Mouse (Mus musculus) forebrain, embryonic 15.5 days (tissue): ENCODE results near the gene Scarf1. TPM values are rescaled to one million over a fixed set of nuclear protein-coding genes. Genes with fewer than 3 reads are reported as not detected.

ENCODE experiments used
- ATAC-seq: fragments of 200-750 bp; cut with Nextera tagmentation; replicated peaks from 2 replicates; pipeline ENCODE4 v1.8.0; 2017; ENCODE audit warnings: mild to moderate bottlenecking, moderate TSS enrichment, moderate library complexity
- H3K27ac ChIP-seq: fragments of 300-500 bp; sonication (generic); replicated peaks from 2 replicates; pipeline ENCODE4 v1.5.1; 2015; ENCODE audit warnings: mild to moderate bottlenecking, inconsistent platforms
- H3K27me3 ChIP-seq: fragments of 300-500 bp; sonication (generic); 2 replicates; pipeline ENCODE4 v1.6.1; 2015; ENCODE audit warnings: inconsistent platforms
- H3K36me3 ChIP-seq: fragments of 300-500 bp; sonication (generic); 2 replicates; pipeline ENCODE4 v1.6.1; 2015; ENCODE audit warnings: mild to moderate bottlenecking, inconsistent platforms
- H3K4me1 ChIP-seq: fragments of 300-500 bp; sonication (generic); 2 replicates; pipeline ENCODE4 v1.6.1; 2015; ENCODE audit warnings: inconsistent platforms
- H3K4me2 ChIP-seq: fragments of 300-500 bp; sonication (generic); replicated peaks from 2 replicates; pipeline ENCODE4 v1.6.1; 2015; ENCODE audit warnings: mild to moderate bottlenecking, inconsistent platforms
- H3K4me3 ChIP-seq: fragments of 300-500 bp; sonication (generic); 2 replicates; pipeline ENCODE4 v1.5.1; 2015; ENCODE audit warnings: mild to moderate bottlenecking, inconsistent platforms
- H3K9ac ChIP-seq: fragments of 300-500 bp; sonication (generic); replicated peaks from 2 replicates; pipeline ENCODE4 v1.6.1; 2015; ENCODE audit warnings: mild to moderate bottlenecking, inconsistent platforms
- H3K9me3 ChIP-seq: fragments of 300-500 bp; sonication (generic); 2 replicates; pipeline ENCODE4 v1.6.1; 2016; ENCODE audit warnings: inconsistent platforms
- WGBS: fragments of 180-500 bp; shearing (Covaris S2); methylation state at CpG from one replicate; pipeline ENCODE4 v1.1.7; 2015; ENCODE audit warnings: mixed read lengths; 5-methylcytosine and 5-hydroxymethylcytosine counted together
- polyA plus RNA-seq: library from polyadenylated mRNA; unstranded; fragments of >200 nt; fragmentation: Nextera tagmentation; extraction: Ambion mirVana; gene quantifications from 2 replicates; pipeline ENCODE4 v1.2.1, GENCODE M21; 2015

Gene Scarf1
- polyA plus RNA-seq, 1 experiment from 2014 or later = 3.1 TPM

DNA sequence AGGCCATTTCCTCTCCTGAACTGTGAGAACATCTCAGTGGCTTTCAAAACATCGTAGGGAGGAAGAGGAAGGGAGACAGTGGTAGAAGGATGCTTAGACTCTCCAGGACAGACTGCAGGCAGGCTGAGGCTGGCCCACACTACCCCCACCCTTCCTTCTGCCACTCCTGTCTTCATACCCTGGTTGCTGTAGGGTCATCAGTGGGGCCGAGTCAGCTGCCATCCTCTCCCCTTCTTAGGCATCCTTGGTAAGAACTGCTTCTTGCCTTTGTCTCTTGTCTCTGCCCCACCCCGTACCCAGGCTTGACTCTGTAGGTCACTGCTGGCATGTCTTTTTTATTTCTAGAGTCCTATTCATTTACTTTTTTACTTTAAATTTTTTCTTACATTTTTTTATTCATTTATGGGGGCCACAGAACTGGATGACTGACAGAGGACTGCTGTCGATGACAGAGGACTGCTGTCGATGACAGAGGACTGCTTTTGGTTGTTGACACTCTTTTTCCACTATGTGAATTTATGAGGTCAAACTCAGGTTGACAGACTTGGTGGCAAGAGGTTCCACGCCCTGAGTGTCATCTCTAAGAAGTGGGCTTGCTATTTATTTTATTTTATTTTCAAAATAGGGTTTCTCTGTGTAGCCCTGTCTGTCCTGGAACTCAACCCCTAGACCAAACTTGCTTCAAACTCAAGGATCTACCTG is 20.1 kb downstream of the Scarf1 start:
- peak overlapping the region; percentile 37 for H3K27ac ChIP-seq
- no peak for ATAC-seq
- WGBS = 83% methylated on average over 6 of the region's 6 CpGs

DNA sequence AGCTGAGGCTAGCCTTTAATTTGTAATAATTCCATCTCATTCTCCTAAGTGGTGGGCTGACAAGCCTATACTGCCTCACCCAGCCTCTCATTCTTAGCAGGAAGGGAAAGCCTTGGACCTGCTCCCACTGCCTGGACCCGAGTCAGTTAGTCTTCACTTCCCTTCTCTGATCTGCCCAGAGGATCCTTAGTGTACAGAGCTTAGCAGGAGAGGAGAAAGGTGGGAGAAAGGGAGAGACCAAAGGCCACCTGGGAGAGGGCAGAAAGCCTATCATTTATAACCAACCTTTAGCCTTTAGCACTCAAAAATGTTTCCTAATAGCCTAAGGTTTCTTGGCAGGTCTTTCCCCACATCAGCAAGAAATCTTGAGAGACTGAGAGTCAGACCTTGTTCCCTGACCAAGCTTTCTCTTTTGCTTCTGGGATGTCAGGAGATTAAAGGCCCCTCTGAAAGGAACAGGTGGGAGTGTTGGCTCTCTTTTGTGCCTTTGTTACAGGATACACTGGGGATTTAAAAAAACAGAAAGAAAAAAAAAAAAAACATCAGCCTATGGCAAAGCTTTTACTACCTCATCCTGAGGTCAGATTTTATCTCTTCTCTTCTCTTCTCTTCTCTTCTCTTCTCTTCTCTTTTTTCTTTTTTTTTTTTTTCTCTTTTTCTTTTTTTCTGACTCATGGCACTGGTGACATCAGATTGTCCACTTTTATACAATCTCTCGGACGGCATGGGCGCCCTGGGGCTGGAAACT is 21.1 kb downstream of the Scarf1 start:
- no peaks in the 10 kb centered on the region for H3K27me3 ChIP-seq
- H3K27ac ChIP-seq = no peak overlapping the region
- H3K4me2 ChIP-seq = peak overlapping the region; percentile 97; the same call in 1 of the 2 replicates
- no peak for ATAC-seq
- no peaks in the 10 kb centered on the region for H3K9me3 ChIP-seq
- peak overlapping the region; percentile 2 for H3K9ac ChIP-seq
- H3K4me1 ChIP-seq = peaks cover 35% of the 10 kb centered on the region
- no peaks in the 10 kb centered on the region for H3K36me3 ChIP-seq
- WGBS = 45% methylated on average over 4 of the region's 4 CpGs
- H3K4me3 ChIP-seq = no peak overlapping the region

More for the DNA sequence above, 20.1 kb downstream of the Scarf1 start:
- Histone ChIP-seq H3K9me3 (no peaks in the 10 kb centered on the region), H3K4me2 (peak overlapping the region; percentile 97), H3K36me3 (no peaks in the 10 kb centered on the region), H3K4me3 (peak overlapping the region; percentile 92), H3K4me1 (peaks cover 30% of the 10 kb centered on the region), H3K9ac (peak overlapping the region; percentile 98), H3K27me3 (no peaks in the 10 kb centered on the region)

DNA sequence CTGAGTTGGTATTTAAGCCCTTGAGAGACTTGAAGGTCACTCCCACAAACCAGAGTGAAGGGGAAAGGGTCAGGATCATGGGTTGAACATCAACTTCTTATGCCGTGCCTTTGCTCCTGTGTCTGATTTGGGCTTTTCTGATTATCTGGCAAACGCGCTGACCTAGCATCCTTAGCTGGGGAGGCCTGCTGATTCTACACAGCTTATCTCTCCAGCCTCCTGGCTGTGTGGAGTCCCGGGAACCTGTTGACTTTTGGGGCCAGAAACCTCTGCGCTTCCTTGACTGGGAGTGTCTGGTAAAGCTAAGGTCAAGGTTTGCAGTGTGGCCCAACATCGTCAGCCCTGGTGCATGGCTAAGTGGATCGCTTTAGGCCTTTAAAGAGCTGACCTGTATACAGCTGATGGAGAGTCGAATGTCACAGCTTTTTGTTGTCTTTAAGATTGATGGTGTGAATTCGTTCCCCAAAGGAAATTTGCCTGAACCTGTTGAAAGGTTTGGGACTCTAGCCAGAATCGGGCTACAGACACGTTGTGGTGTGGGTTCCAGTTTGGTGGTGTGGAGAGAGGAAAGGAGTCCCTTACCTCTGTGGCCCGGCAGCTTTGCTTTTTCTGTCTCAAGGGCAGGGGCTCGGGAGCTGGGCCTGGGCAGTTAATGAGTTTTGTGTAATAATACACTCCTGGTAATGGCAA is 21.9 kb downstream of the Scarf1 start:
- no peak overlapping the region for H3K27ac ChIP-seq
- H3K9me3 ChIP-seq = no peaks in the 10 kb centered on the region
- no peak overlapping the region; the same call in 1 of the 2 replicates for H3K9ac ChIP-seq
- H3K4me3 ChIP-seq = no peak overlapping the region
- 0 out of 2 replicates have a peak overlapping the region, but pooled peaks have one; percentile 17 for H3K4me2 ChIP-seq
- no peaks in the 10 kb centered on the region for H3K27me3 ChIP-seq
- H3K36me3 ChIP-seq = no peaks in the 10 kb centered on the region
- H3K4me1 ChIP-seq = peaks cover 40% of the 10 kb centered on the region
- no peak for ATAC-seq
- 54% methylated on average over 13 of the region's 13 CpGs for WGBS

DNA sequence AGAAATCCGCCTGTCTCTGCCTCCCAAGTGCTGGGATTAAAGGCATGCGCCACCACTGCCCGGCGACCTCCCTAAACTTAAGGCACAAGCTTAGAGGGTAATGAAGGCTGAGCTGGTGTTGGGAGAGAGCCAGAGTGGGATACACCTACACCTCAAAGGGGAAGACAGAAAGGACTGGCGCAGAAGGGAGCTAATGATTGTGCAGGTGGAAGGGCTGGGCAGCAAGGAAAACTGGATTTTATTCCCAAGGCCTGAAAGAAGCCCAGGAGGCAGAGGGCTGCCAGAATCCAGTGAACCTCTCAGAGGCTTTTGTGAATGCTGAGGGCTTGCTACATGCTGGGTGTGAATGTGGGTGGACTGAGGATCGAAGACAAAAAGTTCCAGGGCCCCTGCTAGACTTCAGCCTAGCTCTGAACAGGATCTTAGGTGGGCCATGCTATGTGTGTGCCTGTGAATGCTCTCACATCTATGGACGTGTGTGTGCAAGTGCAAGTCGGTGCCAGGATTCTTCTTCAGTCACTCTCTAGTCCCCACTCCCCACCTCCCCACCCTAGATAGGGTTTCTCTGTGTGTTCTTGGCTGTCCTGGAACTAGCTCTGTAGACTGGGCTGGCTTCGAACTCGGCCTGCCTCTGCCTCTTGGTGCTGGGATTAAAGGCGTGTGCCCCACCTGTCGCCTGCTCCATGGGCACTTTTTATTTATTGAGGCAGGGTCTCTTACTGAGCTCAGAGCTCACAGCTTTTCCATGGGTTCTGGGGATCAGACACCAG is 23.1 kb downstream of the Scarf1 start:
- H3K4me3 ChIP-seq = no peak overlapping the region
- no peaks in the 10 kb centered on the region for H3K36me3 ChIP-seq
- no peaks in the 10 kb centered on the region for H3K27me3 ChIP-seq
- H3K4me1 ChIP-seq = peaks cover 45% of the 10 kb centered on the region
- no peak overlapping the region for H3K9ac ChIP-seq
- ATAC-seq = no peak
- H3K9me3 ChIP-seq = no peaks in the 10 kb centered on the region
- WGBS = 88% methylated on average over 12 of the region's 12 CpGs
- H3K27ac ChIP-seq = no peak overlapping the region
- H3K4me2 ChIP-seq = no peak overlapping the region

DNA sequence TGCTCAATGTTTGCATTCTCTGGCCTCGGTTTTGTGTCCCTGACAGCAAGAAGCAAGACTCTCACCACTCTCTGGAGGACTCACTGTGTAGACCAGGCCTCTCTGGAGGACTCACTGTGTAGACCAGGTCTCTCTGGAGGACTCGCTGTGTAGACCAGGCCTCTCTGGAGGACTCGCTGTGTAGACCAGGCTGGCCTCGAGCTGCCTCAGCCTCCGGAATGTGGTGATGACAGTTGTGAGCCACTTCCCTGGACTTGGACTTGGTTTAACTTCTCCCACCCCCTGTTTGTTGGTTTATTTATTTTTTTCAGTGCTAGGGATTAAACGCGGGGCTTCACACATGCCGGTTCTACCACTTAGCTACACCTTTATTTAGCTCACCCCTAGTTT is 23.7 kb downstream of the Scarf1 start:
- Histone ChIP-seq H3K4me2 (no peak overlapping the region), H3K9ac (no peak overlapping the region), H3K36me3 (no peaks in the 10 kb centered on the region), H3K27me3 (no peaks in the 10 kb centered on the region), H3K4me3 (no peak overlapping the region), H3K4me1 (peaks cover 45% of the 10 kb centered on the region), H3K9me3 (no peaks in the 10 kb centered on the region), H3K27ac (no peak overlapping the region)
- no peak for ATAC-seq
- 92% methylated on average over 8 of the region's 8 CpGs for WGBS

DNA sequence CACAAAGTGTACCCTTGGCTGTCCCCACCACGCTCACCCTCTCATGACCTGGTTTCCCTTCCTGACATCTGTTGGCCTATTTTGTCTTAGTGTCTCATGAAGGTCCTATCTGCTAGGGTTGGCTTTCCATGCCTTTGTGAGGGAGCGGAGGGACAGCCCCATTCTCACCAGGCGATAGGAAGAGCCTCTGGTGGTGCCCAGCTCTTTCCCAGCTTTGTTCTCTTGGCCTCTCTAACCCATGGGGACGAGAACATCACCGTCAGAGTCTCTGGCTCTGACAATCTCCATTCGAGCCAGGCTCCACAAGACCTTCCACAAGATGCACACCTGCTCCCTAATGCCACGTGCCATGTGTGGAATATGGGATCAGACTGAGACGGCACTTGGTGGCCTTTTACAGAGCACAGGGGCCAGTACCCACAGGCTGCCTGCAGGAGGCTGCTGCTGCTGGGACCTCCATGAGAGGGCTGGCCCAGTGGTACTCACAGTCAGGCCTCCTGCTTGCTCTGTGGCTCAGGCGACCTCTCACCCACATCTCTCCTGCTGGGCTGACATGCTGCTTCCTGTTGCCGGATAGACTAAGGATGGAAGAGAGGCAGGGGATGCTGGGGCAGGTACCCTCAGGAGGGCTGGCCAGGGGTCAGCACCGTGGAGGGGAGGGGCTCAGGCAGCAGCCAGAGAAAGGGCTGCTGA is 24.3 kb downstream of the Scarf1 start:
- peaks cover 38% of the 10 kb centered on the region for H3K4me1 ChIP-seq
- H3K27me3 ChIP-seq = no peaks in the 10 kb centered on the region
- 0 out of 2 replicates have a peak overlapping the region, but pooled peaks have one; percentile 14 for H3K27ac ChIP-seq
- H3K36me3 ChIP-seq = no peaks in the 10 kb centered on the region
- H3K4me3 ChIP-seq = no peak overlapping the region
- H3K4me2 ChIP-seq = no peak overlapping the region
- no peak overlapping the region for H3K9ac ChIP-seq
- WGBS = 45% methylated on average over 11 of the region's 11 CpGs
- peak; percentile 33; the same call in 1 of the 2 replicates for ATAC-seq
- H3K9me3 ChIP-seq = no peaks in the 10 kb centered on the region

DNA sequence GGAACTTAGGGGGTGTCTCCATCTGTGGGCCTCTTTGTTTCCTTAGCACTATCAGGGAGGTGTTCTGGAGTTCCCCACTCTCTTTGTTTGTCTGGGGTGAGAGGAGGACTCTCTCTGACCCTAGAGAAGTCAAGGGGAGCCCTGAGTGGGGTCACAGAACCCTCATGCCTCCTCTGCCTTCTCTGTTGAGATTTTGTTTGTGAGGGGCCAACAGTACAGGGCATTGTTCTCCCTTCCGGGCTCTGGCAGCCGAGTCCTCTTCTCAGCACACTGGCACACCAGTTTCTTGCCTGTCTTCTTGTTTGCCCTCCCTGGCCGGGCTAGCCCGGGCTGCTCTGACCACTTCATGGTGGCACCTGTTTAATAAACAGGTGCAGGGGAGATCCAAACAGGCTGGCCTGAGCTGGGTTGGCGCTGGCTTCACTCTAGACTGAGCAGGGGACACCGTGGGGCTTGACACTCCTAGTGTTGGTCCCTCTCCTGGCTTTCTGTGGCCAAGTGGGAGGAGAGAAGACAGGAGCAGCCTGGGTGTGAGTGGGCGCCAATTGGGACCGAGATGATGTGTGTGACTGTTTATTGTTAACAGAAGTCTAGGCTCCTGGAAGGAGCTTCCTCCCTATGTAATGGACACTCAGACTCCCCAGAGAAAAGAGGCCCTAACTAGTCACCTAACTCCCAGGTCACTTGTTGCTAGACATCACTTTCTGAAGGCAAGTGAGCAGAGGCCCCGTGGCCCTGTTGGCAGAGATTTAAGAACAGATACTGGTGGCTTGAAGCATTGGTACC is 25.0 kb downstream of the Scarf1 start:
- no peak for ATAC-seq
- 0 out of 2 replicates have a peak overlapping the region, but pooled peaks have one; percentile 3 for H3K27ac ChIP-seq
- no peaks in the 10 kb centered on the region for H3K9me3 ChIP-seq
- peaks cover 31% of the 10 kb centered on the region for H3K4me1 ChIP-seq
- no peaks in the 10 kb centered on the region for H3K36me3 ChIP-seq
- WGBS = 64% methylated on average over 9 of the region's 9 CpGs
- H3K4me3 ChIP-seq = no peak overlapping the region
- H3K27me3 ChIP-seq = no peaks in the 10 kb centered on the region
- H3K9ac ChIP-seq = no peak overlapping the region
- H3K4me2 ChIP-seq = no peak overlapping the region

DNA sequence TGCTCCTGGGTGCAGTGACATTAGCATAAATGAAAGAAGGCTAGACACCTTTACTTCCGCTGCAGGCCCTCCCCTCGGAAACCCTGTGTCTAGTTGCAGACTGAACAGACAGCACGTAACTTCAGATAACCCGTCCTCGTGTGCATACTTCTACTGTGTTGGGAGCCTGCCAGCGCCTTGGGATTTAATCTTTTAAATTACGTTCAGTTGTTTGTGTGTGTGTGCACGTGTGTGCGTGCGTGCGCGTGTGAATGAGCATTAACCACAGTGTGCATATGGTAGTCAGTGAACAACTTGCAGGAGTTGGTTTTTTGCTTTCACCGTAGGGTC is 25.6 kb downstream of the Scarf1 start:
- Histone ChIP-seq H3K27ac (no peak overlapping the region), H3K9me3 (no peaks in the 10 kb centered on the region), H3K36me3 (no peaks in the 10 kb centered on the region), H3K27me3 (no peaks in the 10 kb centered on the region), H3K4me3 (no peak overlapping the region), H3K4me1 (peaks cover 27% of the 10 kb centered on the region), H3K9ac (no peak overlapping the region), H3K4me2 (no peak overlapping the region)
- no peak for ATAC-seq
- WGBS = 79% methylated on average over 13 of the region's 13 CpGs

DNA sequence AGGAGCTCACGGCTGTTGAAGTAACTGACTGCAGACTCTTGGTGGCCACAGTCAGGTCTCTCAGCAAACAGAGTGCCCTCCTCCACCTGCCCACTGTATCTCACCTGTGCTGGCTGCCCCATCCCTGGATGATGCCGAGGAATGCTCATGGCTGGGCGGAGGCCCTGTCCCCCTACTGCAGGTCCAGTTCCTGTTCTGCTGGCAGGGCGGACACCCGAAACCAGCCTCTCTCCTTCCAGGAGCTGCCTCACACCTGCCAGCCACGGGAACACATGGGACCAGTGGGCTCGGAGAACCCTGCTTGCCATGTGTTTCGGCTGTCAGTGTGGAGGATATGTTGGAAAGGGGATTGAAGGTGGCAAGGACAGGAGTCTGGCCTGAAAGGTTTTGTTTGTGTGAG is 26.9 kb downstream of the Scarf1 start:
- Histone ChIP-seq H3K9me3 (no peaks in the 10 kb centered on the region), H3K4me2 (no peak overlapping the region), H3K4me3 (no peak overlapping the region), H3K36me3 (no peaks in the 10 kb centered on the region), H3K4me1 (peaks cover 23% of the 10 kb centered on the region), H3K27ac (peak overlapping the region; percentile 47), H3K27me3 (no peaks in the 10 kb centered on the region), H3K9ac (no peak overlapping the region)
- WGBS = 83% methylated on average over 8 of the region's 8 CpGs
- no peak for ATAC-seq

DNA sequence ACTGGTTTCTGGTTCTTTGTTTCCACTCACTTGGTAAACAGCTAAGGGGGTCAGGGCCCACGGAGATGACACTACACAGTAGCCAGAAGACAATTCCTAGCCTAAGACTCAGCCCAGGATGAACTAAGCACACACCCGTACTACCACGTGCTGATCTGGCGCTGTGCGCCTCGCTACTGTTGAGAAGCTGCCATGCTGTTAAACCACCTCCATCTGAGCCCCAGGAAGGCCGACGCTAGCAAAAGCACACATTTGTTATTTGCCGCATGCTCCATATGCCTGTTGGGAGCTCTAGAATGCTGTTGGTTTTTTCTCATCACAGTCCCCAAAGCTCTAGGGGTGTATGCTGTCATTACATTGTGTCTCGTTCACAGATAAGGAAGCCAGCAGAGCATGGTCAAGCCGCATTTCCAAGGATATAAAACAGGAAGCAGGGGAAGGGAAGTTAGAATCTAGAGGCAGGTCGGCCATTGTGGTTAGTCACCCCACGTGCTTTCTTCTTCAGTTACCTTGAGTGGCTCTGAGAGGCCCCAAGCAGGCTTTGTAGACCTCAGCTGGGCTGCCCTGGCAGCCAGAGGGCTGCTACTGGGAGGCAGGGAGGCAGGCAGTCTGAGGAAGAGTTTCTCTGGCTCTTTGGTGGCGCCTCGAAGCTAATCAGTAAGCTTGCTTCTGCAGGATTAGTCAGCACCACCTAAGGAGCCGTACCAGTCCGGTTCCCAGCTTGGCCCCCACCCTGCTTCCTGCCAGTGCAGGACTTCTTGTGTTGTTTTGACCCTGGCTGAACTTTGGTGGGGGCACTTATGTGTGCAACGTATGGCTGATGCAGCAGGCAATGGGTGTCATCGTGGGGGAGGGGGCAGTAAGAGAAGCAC is 27.6 kb downstream of the Scarf1 start:
- no peak overlapping the region for H3K9ac ChIP-seq
- no peak overlapping the region for H3K4me3 ChIP-seq
- no peaks in the 10 kb centered on the region for H3K27me3 ChIP-seq
- 65% methylated on average over 19 of the region's 19 CpGs for WGBS
- peak overlapping the region; percentile 47 for H3K27ac ChIP-seq
- H3K9me3 ChIP-seq = no peaks in the 10 kb centered on the region
- H3K36me3 ChIP-seq = no peaks in the 10 kb centered on the region
- H3K4me1 ChIP-seq = peaks cover 22% of the 10 kb centered on the region
- H3K4me2 ChIP-seq = no peak overlapping the region
- ATAC-seq = 0 out of 2 replicates have a peak, but pooled peaks have one; percentile 33
